In the genomic region with DNA sequence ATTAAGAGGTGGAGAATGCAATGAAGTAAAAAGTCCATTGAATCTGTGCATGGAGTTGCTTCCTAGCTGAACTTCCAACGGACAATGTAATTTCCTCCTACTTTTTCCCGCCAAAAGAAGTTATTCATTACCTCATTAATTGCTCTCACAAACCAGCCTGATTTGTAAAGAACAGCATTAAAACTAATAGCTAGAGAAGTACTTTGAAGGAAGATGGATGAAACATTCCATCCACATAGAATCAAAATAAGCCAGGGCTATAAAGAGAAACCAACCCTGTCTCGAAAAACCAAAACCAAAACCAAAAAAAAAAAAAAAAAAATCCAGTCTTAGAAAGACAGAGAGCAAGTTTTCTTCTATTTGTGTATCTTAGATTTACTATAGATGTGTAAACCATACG, we compare ENCODE assay signal across 31 mouse cellular contexts. TPM values are rescaled to one million over a fixed set of nuclear protein-coding genes. Genes with fewer than 3 reads are reported as not detected.
"Had no signal": no experiment of that assay in that cellular context is flagged by ENCODE, and none has a peak within 500 bp of the region (broad histone marks: within the 10 kb centered on the region; RNA-seq: fewer than 3 reads in every experiment).

A gene (minus strand): TSS at position 101 of the 400 bp plus-strand sequence.

- H3K27me3 ChIP-seq: heart, embryonic 12.5 days; hindbrain, embryonic 12.5 days; kidney, embryonic 15.5 days; limb, embryonic 13.5 days; limb, embryonic 15.5 days; liver, embryonic 12.5 days had no signal

- H3K27ac ChIP-seq: gastrocnemius, adult 2 months; heart, embryonic 10.5 days; hindbrain, embryonic 10.5 days; hindbrain, embryonic 12.5 days; hindbrain, embryonic 14.5 days; kidney, embryonic 15.5 days; kidney, postnatal 0 days; limb, embryonic 13.5 days; limb, embryonic 15.5 days; liver, embryonic 12.5 days had no signal

- H3K36me3 ChIP-seq: heart, embryonic 10.5 days; heart, embryonic 12.5 days; hindbrain, embryonic 10.5 days; hindbrain, embryonic 12.5 days; kidney, embryonic 15.5 days; limb, embryonic 13.5 days; limb, embryonic 15.5 days; liver, embryonic 12.5 days had no signal

- H3K4me3 ChIP-seq: gastrocnemius, adult 2 months; heart, embryonic 10.5 days; heart, embryonic 12.5 days; hindbrain, embryonic 10.5 days; hindbrain, embryonic 12.5 days; kidney, embryonic 15.5 days; limb, embryonic 13.5 days; limb, embryonic 15.5 days; liver, embryonic 12.5 days had no signal

- H3K4me2 ChIP-seq: heart, embryonic 12.5 days; hindbrain, embryonic 12.5 days; hindbrain, embryonic 14.5 days; kidney, embryonic 15.5 days; limb, embryonic 13.5 days; limb, embryonic 15.5 days; liver, embryonic 12.5 days had no signal

- H3K4me1 ChIP-seq: heart, embryonic 10.5 days; heart, embryonic 12.5 days; hindbrain, embryonic 10.5 days; hindbrain, embryonic 12.5 days; kidney, embryonic 15.5 days; limb, embryonic 13.5 days; limb, embryonic 15.5 days; liver, embryonic 12.5 days had no signal

- DNase-seq: gastrocnemius, adult 2 months; gastrocnemius, postnatal 10 days; gastrocnemius, postnatal 25 days; heart, adult 18-20 months; heart, postnatal 10 days; heart, postnatal 4 days; kidney, adult 11 months; kidney, adult 2 months; kidney, adult 9 months; kidney, postnatal 14 days; kidney, postnatal 36 days; layer of hippocampus, adult 9-11 months; layer of hippocampus, postnatal 36 days; left cerebral cortex, postnatal 4 days had no signal

- H3K9ac ChIP-seq: heart, embryonic 12.5 days; hindbrain, embryonic 12.5 days; hindbrain, embryonic 14.5 days; kidney, embryonic 15.5 days; limb, embryonic 13.5 days; limb, embryonic 15.5 days; liver, embryonic 12.5 days had no signal

- H3K9me3 ChIP-seq: heart, embryonic 10.5 days; heart, embryonic 12.5 days; hindbrain, embryonic 10.5 days; hindbrain, embryonic 12.5 days; kidney, embryonic 15.5 days; limb, embryonic 13.5 days; limb, embryonic 15.5 days; liver, embryonic 12.5 days had no signal

- ATAC-seq: hindbrain, embryonic 16.5 days; inflammation-experienced regulatory T-cells, adult 6 months; liver, embryonic 12.5 days had no signal

RNA-seq across cellular contexts. Expression of the gene that starts here (rescaled TPM):
- polyA plus RNA-seq: frontal cortex, adult 2 months; heart, embryonic 10.5 days; heart, embryonic 12.5 days; heart, embryonic 14.5 days; heart, embryonic 16.5 days; hindbrain, embryonic 10.5 days; hindbrain, embryonic 12.5 days; hindbrain, embryonic 14.5 days; hindbrain, embryonic 16.5 days; inflammation-experienced regulatory T-cells, adult 6 months; kidney, adult 2 months; limb, embryonic 11.5 days; limb, embryonic 13.5 days; limb, embryonic 15.5 days; liver, adult 2 months; liver, embryonic 12.5 days had no signal
